Mouse (Mus musculus) embryo, embryonic 11 days (tissue): ENCODE results near the gene Zbtb45.
A peak's percentile ranks its signal among the peaks of the same experiment; 100 is the strongest.

ENCODE experiments used
- DNase-seq: peaks from one replicate; pipeline ENCODE4 v3.0.0-alpha.2; 2015

Zbtb45 gene

GRCm38 (mm10) chr7:12995862-12996261 is 14.0 kb downstream of the Zbtb45 start:
- no peak for DNase-seq

- no peak for DNase-seq
Observed at GRCm38 (mm10) chr7:12993148-12993547, 16.7 kb downstream of the Zbtb45 start.

- peak; percentile 14 for DNase-seq
Observed at GRCm38 (mm10) chr7:12992222-12992621, 17.6 kb downstream of the Zbtb45 start.

GRCm38 (mm10) chr7:12987409-12988189 is 22.2 kb downstream of the Zbtb45 start:
- DNase-seq: no peak

- DNase-seq: no peak
Observed at GRCm38 (mm10) chr7:12986906-12987305, 22.9 kb downstream of the Zbtb45 start.

- DNase-seq: no peak
Observed at GRCm38 (mm10) chr7:12985724-12986123, 24.1 kb downstream of the Zbtb45 start.

- DNase-seq: no peak
Observed at GRCm38 (mm10) chr7:12980291-12980690, 29.5 kb downstream of the Zbtb45 start.

GRCm38 (mm10) chr7:12979776-12980175 is 30.1 kb downstream of the Zbtb45 start:
- DNase-seq: no peak

GRCm38 (mm10) chr7:12978931-12979722 is 30.7 kb downstream of the Zbtb45 start:
- DNase-seq: no peak

- DNase-seq: peak; percentile 98
Observed at GRCm38 (mm10) chr7:12977682-12978389, 32.0 kb downstream of the Zbtb45 start, which contains the start of gene Zfp446. Zfp446 (plus strand) TSS chr7:12977848.

GRCm38 (mm10) chr7:12970906-12971305 is 38.9 kb downstream of the Zbtb45 start:
- DNase-seq: no peak

GRCm38 (mm10) chr7:12966104-12966845 is 43.6 kb downstream of the Zbtb45 start:
- peak; percentile 71 for DNase-seq

- DNase-seq: peak; percentile 92
Observed at GRCm38 (mm10) chr7:12965678-12966091, 44.1 kb downstream of the Zbtb45 start, which contains the start of gene Zfp324. Zfp324 (plus strand) TSS chr7:12965838.

GRCm38 (mm10) chr7:12961511-12962141 is 48.2 kb downstream of the Zbtb45 start:
- peak; percentile 87 for DNase-seq

- DNase-seq: no peak
Observed at GRCm38 (mm10) chr7:12959718-12960117, 50.1 kb downstream of the Zbtb45 start.

GRCm38 (mm10) chr7:12958948-12959347 is 50.9 kb downstream of the Zbtb45 start:
- no peak for DNase-seq

- no peak for DNase-seq
Observed at GRCm38 (mm10) chr7:12957511-12957910, 52.3 kb downstream of the Zbtb45 start.

- DNase-seq: no peak
Observed at GRCm38 (mm10) chr7:12954896-12955295, 54.9 kb downstream of the Zbtb45 start.
